Mouse (Mus musculus) C2C12 (cell line): ENCODE results near the gene Fam114a2.

ENCODE experiments used
- CTCF ChIP-seq: IDR thresholded peaks from one replicate; pipeline ENCODE4 v1.5.1; 2011; ENCODE audit not compliant: control insufficient read depth, insufficient read depth, insufficient read length
- MYOG ChIP-seq: IDR thresholded peaks from one replicate; pipeline ENCODE4 v1.6.1; 2011; ENCODE audit not compliant: control insufficient read depth, insufficient read length; ENCODE audit errors: extremely low read depth
- USF1 ChIP-seq: IDR thresholded peaks from one replicate; pipeline ENCODE4 v1.6.1; 2011; ENCODE audit warnings: low read depth, mild to moderate bottlenecking, control low read depth, moderate library complexity

- TF ChIP-seq CTCF, result no peak
- no peak for TF ChIP-seq USF1
- no peak for TF ChIP-seq MYOG
These were observed 47.4 kb downstream of the Fam114a2 start for GRCm38 (mm10) chr11:57470979-57471378.
